Mouse (Mus musculus): ENCODE measurements around the gene Picalm.
"Not testable (repeated sequence)": the region's sequence is repeated elsewhere in the genome, so short reads cannot be mapped to it uniquely, and the experiment has no call there.

The Picalm gene

GRCm38 (mm10) chr7:90131831-90132241 is 1.8 kb downstream of the Picalm start:
- DNase-seq (ENCODE audit: low spot score in 2 of 2) = no peak

- no peak for DNase-seq (ENCODE audit: low spot score in 2 of 2)
These were observed 2.3 kb downstream of the Picalm start for GRCm38 (mm10) chr7:90132322-90132721.

- DNase-seq (ENCODE audit: low spot score in 2 of 2) = no peak
These were observed 6.7 kb downstream of the Picalm start for GRCm38 (mm10) chr7:90136736-90137135.

- no peak for DNase-seq (ENCODE audit: low spot score in 2 of 2)
These were observed 8.3 kb downstream of the Picalm start for GRCm38 (mm10) chr7:90138359-90138758.

GRCm38 (mm10) chr7:90140290-90140689 is 10.3 kb downstream of the Picalm start:
- DNase-seq (ENCODE audit: low spot score in 2 of 2) = no peak

GRCm38 (mm10) chr7:90144275-90144674 is 14.3 kb downstream of the Picalm start:
- DNase-seq (ENCODE audit: low spot score in 2 of 2) = no peak

GRCm38 (mm10) chr7:90144971-90145370 is 15.0 kb downstream of the Picalm start:
- no peak for DNase-seq (ENCODE audit: low spot score in 2 of 2)

GRCm38 (mm10) chr7:90145376-90145775 is 15.4 kb downstream of the Picalm start:
- no peak for DNase-seq (ENCODE audit: low spot score in 2 of 2)

GRCm38 (mm10) chr7:90145897-90146296 is 15.9 kb downstream of the Picalm start:
- DNase-seq (ENCODE audit: low spot score in 2 of 2) = no peak

- no peak for DNase-seq (ENCODE audit: low spot score in 2 of 2)
These were observed 16.3 kb downstream of the Picalm start for GRCm38 (mm10) chr7:90146321-90146720.

- DNase-seq (ENCODE audit: low spot score in 2 of 2) = no peak
These were observed 18.0 kb downstream of the Picalm start for GRCm38 (mm10) chr7:90148023-90148422.

- DNase-seq (ENCODE audit: low spot score in 2 of 2) = no peak
These were observed 18.5 kb downstream of the Picalm start for GRCm38 (mm10) chr7:90148516-90148915.

GRCm38 (mm10) chr7:90150311-90150710 is 20.3 kb downstream of the Picalm start:
- peak in 1 of 2 experiments; percentile 42 for DNase-seq (ENCODE audit: low spot score in 2 of 2)

- DNase-seq (ENCODE audit: low spot score in 2 of 2) = no peak
These were observed 28.0 kb downstream of the Picalm start for GRCm38 (mm10) chr7:90158034-90158433.

GRCm38 (mm10) chr7:90160598-90160997 is 30.6 kb downstream of the Picalm start:
- DNase-seq (ENCODE audit: low spot score in 2 of 2) = no peak

GRCm38 (mm10) chr7:90164276-90164675 is 34.3 kb downstream of the Picalm start:
- DNase-seq (ENCODE audit: low spot score in 2 of 2) = no peak

GRCm38 (mm10) chr7:90165970-90166369 is 36.0 kb downstream of the Picalm start:
- no peak for DNase-seq (ENCODE audit: low spot score in 2 of 2)

- not testable (repeated sequence) for DNase-seq (ENCODE audit: low spot score in 2 of 2)
These were observed 37.8 kb downstream of the Picalm start for GRCm38 (mm10) chr7:90167777-90168176.

- DNase-seq (ENCODE audit: low spot score in 2 of 2) = no peak
These were observed 43.8 kb downstream of the Picalm start for GRCm38 (mm10) chr7:90173778-90174177.

GRCm38 (mm10) chr7:90175576-90175975 is 45.6 kb downstream of the Picalm start:
- no peak for DNase-seq (ENCODE audit: low spot score in 2 of 2)

- DNase-seq (ENCODE audit: low spot score in 2 of 2) = no peak
These were observed 50.6 kb downstream of the Picalm start for GRCm38 (mm10) chr7:90180635-90181034.

- no peak for DNase-seq (ENCODE audit: low spot score in 2 of 2)
These were observed 70.2 kb downstream of the Picalm start for GRCm38 (mm10) chr7:90200251-90200650.

GRCm38 (mm10) chr7:90201877-90202465 is 72.0 kb downstream of the Picalm start:
- no peak for DNase-seq (ENCODE audit: low spot score in 2 of 2)

GRCm38 (mm10) chr7:90203914-90204313 is 73.9 kb downstream of the Picalm start:
- no peak for DNase-seq (ENCODE audit: low spot score in 2 of 2)

Data from cerebellum, postnatal 4 days (tissue).